Mouse (Mus musculus): ENCODE data around the gene Aes. TPM values are rescaled to one million over a fixed set of nuclear protein-coding genes. Genes with fewer than 3 reads are reported as not detected.
A peak's percentile ranks its signal among the peaks of the same experiment; 100 is the strongest.

Aes gene
- polyA plus RNA-seq, 1 experiment from 2014 or later = 536 TPM

DNA sequence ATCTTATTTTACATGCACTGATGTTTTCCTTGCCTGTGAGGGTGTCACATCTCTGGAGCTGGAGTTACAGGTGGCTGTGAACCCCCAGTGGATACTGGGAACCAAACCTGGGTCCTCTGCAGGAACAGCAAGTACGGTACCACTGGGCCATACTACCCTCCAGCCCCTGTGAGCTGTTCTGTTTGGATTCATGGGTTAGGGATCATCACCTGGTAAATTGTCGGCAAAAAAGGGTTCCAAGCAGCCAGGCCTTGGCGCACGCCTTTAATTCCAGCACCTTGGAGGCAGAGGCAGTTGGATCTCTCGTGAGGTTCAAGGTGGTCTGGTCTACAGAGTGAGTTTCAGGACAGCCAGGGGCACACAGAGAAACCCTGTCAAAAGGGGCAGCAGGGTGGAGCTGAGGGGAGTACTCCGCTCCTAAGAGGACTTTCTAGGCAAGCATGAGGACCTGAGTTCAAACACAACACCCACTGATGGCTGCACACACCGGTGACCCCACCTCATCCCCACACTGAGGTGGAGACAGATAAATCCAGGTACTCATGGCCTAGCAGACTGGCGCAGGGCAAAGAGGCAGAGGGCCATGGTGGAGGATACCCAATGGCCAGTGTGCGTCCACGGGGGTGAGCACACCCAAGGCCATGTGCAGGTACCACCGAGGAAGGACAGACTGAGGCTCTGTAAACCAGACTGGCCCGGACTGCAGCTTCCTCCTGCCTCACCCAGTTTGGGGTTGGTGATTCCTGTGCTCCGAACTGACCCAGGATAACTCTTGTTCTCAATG lies 12.3 kb upstream of the Aes start:
- no peak for ATAC-seq
- peak overlapping the region; percentile 91 for H3K27ac ChIP-seq (ENCODE audit: low read depth, low read length)

DNA sequence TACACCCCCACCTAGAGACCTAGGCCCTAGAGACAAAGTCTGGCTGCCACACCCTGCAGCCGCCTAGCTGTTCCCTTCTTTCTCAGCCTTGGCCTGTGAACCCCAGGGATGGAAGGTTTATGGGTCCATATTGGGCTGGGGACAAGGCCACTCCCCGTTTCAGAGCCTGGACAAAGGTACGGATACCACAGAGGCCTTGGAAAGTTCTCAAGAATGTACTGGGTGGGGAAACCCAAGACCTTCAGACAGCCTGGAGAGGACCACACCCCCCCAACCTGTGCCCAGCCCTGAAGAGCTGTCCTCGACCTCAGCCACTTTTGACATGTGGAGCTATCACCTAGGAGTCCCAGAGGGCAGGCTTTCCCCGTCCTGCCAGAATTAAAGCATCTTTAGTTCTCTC lies 10.3 kb upstream of the Aes start:
- no peak for TF ChIP-seq CTCF (IDR thresholded peaks at IDR 0.05; ENCODE audit: low read depth)
- 36% methylated on average over 5 of the region's 5 CpGs for WGBS
- peak; percentile 2; the same call in 1 of the 2 replicates for ATAC-seq
- no peak overlapping the region for H3K9ac ChIP-seq (ENCODE audit: low read depth, low read length)
- no peaks in the 10 kb centered on the region for H3K36me3 ChIP-seq (ENCODE audit: control insufficient read depth, insufficient read depth)
- H3K4me2 ChIP-seq (replicated peaks; ENCODE audit: low read depth) = no peak overlapping the region
- no peak overlapping the region for H3K4me3 ChIP-seq (ENCODE audit: low read depth, low read length)
- peak overlapping the region; percentile 75 for H3K27ac ChIP-seq (ENCODE audit: low read depth, low read length)
- no peaks in the 10 kb centered on the region for H3K27me3 ChIP-seq (replicated peaks; ENCODE audit: control insufficient read depth, insufficient read depth, low read length)
- H3K4me1 ChIP-seq (replicated peaks; ENCODE audit: control insufficient read depth, insufficient read depth, low read length) = 0 out of 2 replicates have a peak, but pooled peaks cover 5% of the 10 kb centered on the region
- H3K9me3 ChIP-seq (ENCODE audit: control insufficient read depth) = no peaks in the 10 kb centered on the region

More for the DNA sequence above, 12.3 kb upstream of the Aes start:
- H3K36me3 ChIP-seq (ENCODE audit: control insufficient read depth, insufficient read depth) = no peaks in the 10 kb centered on the region
- H3K4me3 ChIP-seq (ENCODE audit: low read depth, low read length) = no peak overlapping the region
- WGBS = 61% methylated on average over 13 of the region's 13 CpGs
- H3K9ac ChIP-seq (ENCODE audit: low read depth, low read length) = 0 out of 2 replicates have a peak overlapping the region, but pooled peaks have one; percentile 31
- 0 out of 2 replicates have a peak overlapping the region, but pooled peaks have one; percentile 13 for H3K4me2 ChIP-seq (replicated peaks; ENCODE audit: low read depth)
- H3K9me3 ChIP-seq (ENCODE audit: control insufficient read depth) = no peaks in the 10 kb centered on the region
- no peak for TF ChIP-seq CTCF (IDR thresholded peaks at IDR 0.05; ENCODE audit: low read depth)
- H3K27me3 ChIP-seq (replicated peaks; ENCODE audit: control insufficient read depth, insufficient read depth, low read length) = no peaks in the 10 kb centered on the region
- peaks cover 5% of the 10 kb centered on the region; the same call in 1 of the 2 replicates for H3K4me1 ChIP-seq (replicated peaks; ENCODE audit: control insufficient read depth, insufficient read depth, low read length)

DNA sequence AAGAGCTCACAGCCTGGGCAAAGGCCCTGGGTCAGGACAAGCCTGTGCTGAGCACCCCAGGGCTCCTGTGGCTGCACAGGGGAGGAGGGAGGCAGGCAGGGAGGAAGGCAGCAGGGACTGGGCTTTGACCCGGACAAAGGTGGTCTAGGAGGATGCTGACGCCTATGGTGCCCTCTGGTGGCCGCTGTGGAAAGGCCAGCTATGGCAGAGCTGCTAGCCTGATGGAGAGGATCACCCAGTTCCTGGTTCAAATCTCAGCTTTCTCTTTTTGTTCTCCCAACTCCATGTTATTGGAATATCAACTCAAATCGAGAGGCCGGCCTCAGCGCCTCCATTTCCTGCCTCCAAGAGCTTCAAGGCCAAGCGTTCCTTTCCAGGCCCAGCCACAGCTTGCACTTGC lies 9.0 kb upstream of the Aes start:
- ATAC-seq = no peak
- no peak overlapping the region for H3K4me3 ChIP-seq (ENCODE audit: low read depth, low read length)
- TF ChIP-seq CTCF (IDR thresholded peaks at IDR 0.05; ENCODE audit: low read depth) = peak; percentile 92
- no peaks in the 10 kb centered on the region for H3K36me3 ChIP-seq (ENCODE audit: control insufficient read depth, insufficient read depth)
- no peak overlapping the region for H3K27ac ChIP-seq (ENCODE audit: low read depth, low read length)
- 11% methylated on average over 7 of the region's 7 CpGs for WGBS
- H3K27me3 ChIP-seq (replicated peaks; ENCODE audit: control insufficient read depth, insufficient read depth, low read length) = no peaks in the 10 kb centered on the region
- 0 out of 2 replicates have a peak, but pooled peaks cover 5% of the 10 kb centered on the region for H3K4me1 ChIP-seq (replicated peaks; ENCODE audit: control insufficient read depth, insufficient read depth, low read length)
- H3K9ac ChIP-seq (ENCODE audit: low read depth, low read length) = no peak overlapping the region
- H3K9me3 ChIP-seq (ENCODE audit: control insufficient read depth) = no peaks in the 10 kb centered on the region
- H3K4me2 ChIP-seq (replicated peaks; ENCODE audit: low read depth) = no peak overlapping the region

DNA sequence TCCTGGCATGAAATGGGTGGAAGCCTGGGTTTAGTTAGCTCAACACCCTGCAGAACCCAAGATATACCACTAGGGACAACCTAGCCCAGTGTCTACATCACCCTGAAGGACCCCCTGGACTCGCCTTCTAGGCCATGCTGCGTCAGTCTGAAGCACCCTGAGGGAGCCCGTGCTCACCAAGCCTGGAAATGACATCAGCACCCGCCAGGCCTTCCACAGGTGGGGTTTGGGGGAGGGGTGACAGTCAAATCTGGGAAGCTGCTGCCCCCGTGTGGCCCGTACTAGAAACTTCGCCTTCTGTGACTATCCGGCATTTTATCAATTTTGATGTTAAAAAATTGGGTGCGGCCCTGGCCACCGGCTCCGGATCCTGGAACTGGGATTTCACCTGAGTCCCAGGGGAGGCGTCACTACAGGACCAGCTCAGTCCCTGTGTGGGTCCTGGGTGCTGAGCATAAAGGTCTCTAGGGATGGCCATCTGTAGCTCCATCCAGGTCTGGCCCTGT lies 7.6 kb upstream of the Aes start:
- Histone ChIP-seq H3K36me3 (ENCODE audit: control insufficient read depth, insufficient read depth) (no peaks in the 10 kb centered on the region), H3K9me3 (ENCODE audit: control insufficient read depth) (no peaks in the 10 kb centered on the region), H3K9ac (ENCODE audit: low read depth, low read length) (no peak overlapping the region), H3K27ac (ENCODE audit: low read depth, low read length) (peak overlapping the region; percentile 66), H3K4me1 (replicated peaks; ENCODE audit: control insufficient read depth, insufficient read depth, low read length) (0 out of 2 replicates have a peak, but pooled peaks cover 5% of the 10 kb centered on the region), H3K27me3 (replicated peaks; ENCODE audit: control insufficient read depth, insufficient read depth, low read length) (no peaks in the 10 kb centered on the region), H3K4me3 (ENCODE audit: low read depth, low read length) (no peak overlapping the region), H3K4me2 (replicated peaks; ENCODE audit: low read depth) (0 out of 2 replicates have a peak overlapping the region, but pooled peaks have one; percentile 3)
- WGBS = 1% methylated on average over 12 of the region's 12 CpGs
- peak; percentile 86 for ATAC-seq
- peak; percentile 93 for TF ChIP-seq CTCF (IDR thresholded peaks at IDR 0.05; ENCODE audit: low read depth)

DNA sequence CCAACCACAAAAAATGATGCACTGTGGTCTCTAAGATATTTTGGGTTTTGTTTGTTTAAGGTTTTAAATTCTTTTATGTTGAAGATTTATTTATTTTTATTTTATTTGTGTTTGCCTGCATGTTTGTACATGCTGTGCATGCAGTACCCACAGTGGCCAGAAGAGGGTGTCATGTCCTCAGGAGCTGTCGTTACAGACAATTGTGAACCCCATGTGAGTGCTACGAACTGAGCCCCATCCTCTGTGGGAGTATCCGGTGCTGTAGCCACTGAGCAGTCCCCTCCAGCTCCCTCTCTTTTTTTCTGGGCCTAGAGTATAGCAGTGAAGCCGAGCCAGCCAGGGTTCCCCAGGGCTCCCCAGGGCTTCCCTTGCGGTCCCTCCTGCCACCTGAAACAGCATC lies 6.1 kb upstream of the Aes start:
- Histone ChIP-seq H3K9ac (ENCODE audit: low read depth, low read length) (no peak overlapping the region), H3K4me1 (replicated peaks; ENCODE audit: control insufficient read depth, insufficient read depth, low read length) (0 out of 2 replicates have a peak, but pooled peaks cover 3% of the 10 kb centered on the region), H3K36me3 (ENCODE audit: control insufficient read depth, insufficient read depth) (no peaks in the 10 kb centered on the region), H3K4me2 (replicated peaks; ENCODE audit: low read depth) (no peak overlapping the region), H3K27me3 (replicated peaks; ENCODE audit: control insufficient read depth, insufficient read depth, low read length) (no peaks in the 10 kb centered on the region), H3K4me3 (ENCODE audit: low read depth, low read length) (no peak overlapping the region), H3K9me3 (ENCODE audit: control insufficient read depth) (no peaks in the 10 kb centered on the region), H3K27ac (ENCODE audit: low read depth, low read length) (no peak overlapping the region)
- peak; percentile 69 for TF ChIP-seq CTCF (IDR thresholded peaks at IDR 0.05; ENCODE audit: low read depth)
- WGBS = 95% methylated on average over 5 of the region's 5 CpGs
- ATAC-seq = no peak
